ENCODE assay signal across 8 mouse cellular contexts in the genomic region with DNA sequence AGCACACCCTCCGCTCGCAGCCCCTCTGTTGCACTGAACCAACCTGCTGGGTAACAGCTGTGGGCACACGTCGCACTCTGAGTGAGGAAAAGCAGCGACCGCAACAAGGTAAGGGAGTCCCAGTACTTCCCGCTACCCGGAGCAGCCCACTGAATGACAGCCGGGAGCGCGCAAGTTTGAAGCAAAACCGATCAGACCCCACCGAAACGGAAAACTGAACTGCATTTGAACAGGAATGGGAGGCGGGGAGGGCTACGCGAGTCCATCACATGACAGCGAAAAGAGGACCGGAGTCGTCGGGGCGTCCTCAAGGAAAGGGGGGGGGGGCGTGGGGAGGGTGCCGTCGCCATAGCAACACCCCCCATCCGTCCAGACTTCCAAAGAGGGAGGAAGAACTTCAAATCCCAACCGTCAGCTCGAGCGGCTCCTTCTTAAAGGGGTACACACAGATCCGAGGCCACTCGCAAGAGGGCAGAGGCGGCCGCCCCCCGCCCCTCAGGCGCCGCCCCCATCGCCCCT. TPM values are rescaled to one million over a fixed set of nuclear protein-coding genes. Genes with fewer than 3 reads are reported as not detected.
DNase-seq lines count a peak whose midpoint lies in the region; ATAC-seq lines count a peak whose summit lies in the region.

No protein-coding gene starts in this region.

- intact Hi-C loops in left cerebral cortex, postnatal 4 days (cut with DNase I), result loop anchor here (5.0 kb wide), 1 partner anchor 491 kb away; no protein-coding TSS in a partner anchor

- ATAC-seq in intestine, embryonic 14.5 days (replicated peaks; ENCODE audit: low FRiP score, low TSS enrichment, low read depth), result peak; percentile 67

- H3K36me3 ChIP-seq in intestine, embryonic 14.5 days (ENCODE audit: control insufficient read depth, insufficient read depth, low read length), result no peaks in the 10 kb centered on the region
- no peaks in the 10 kb centered on the region for H3K36me3 ChIP-seq in midbrain, embryonic 10.5 days

- no peaks in the 10 kb centered on the region for H3K9me3 ChIP-seq in intestine, embryonic 14.5 days (ENCODE audit: control insufficient read depth, low read length)
- H3K9me3 ChIP-seq in midbrain, embryonic 10.5 days (replicated peaks), result no peaks in the 10 kb centered on the region

- peak; percentile 79 for DNase-seq in adrenal gland, adult 2 months
- peak; percentile 84 for DNase-seq in embryo, embryonic 10.5 days (ENCODE audit: low spot score)
- peak; percentile 43 for DNase-seq in gastrocnemius, postnatal 25 days
- peak; percentile 88 for DNase-seq in intestine, embryonic 14.5 days (ENCODE audit: low spot score)
- peak; percentile 83 for DNase-seq in left cerebral cortex, postnatal 4 days
- peak; percentile 84 for DNase-seq in midbrain, embryonic 10.5 days (ENCODE audit: low spot score)
- peak; percentile 67 for DNase-seq in right cerebral cortex, postnatal 4 days
- DNase-seq in urinary bladder, postnatal 4 days (ENCODE audit: low spot score in 2 of 2), result peak; percentile 38 to 62

- H3K4me2 ChIP-seq in intestine, embryonic 14.5 days (ENCODE audit: low read length), result peak overlapping the region; percentile 77

- under 1% methylated on average over 32 of the region's 37 CpGs for WGBS in intestine, embryonic 14.5 days
- under 1% methylated on average over 24 of the region's 37 CpGs for WGBS in midbrain, embryonic 10.5 days

- H3K4me3 ChIP-seq in intestine, embryonic 14.5 days (ENCODE audit: low read depth, low read length), result peak overlapping the region; percentile 87
- H3K4me3 ChIP-seq in midbrain, embryonic 10.5 days, result peak overlapping the region; percentile 92

- H3K27me3 ChIP-seq in intestine, embryonic 14.5 days (replicated peaks; ENCODE audit: control insufficient read depth, insufficient read depth, low read length), result no peaks in the 10 kb centered on the region
- peaks cover 6% of the 10 kb centered on the region for H3K27me3 ChIP-seq in midbrain, embryonic 10.5 days (ENCODE audit: low read depth, poor library complexity, severe bottlenecking)

- peaks cover 4% of the 10 kb centered on the region; the same call in 1 of the 2 replicates for H3K4me1 ChIP-seq in intestine, embryonic 14.5 days (replicated peaks; ENCODE audit: control insufficient read depth, insufficient read depth, low read length)
- H3K4me1 ChIP-seq in midbrain, embryonic 10.5 days, result peaks cover 10% of the 10 kb centered on the region

- peak overlapping the region; percentile 97 for H3K27ac ChIP-seq in intestine, embryonic 14.5 days (ENCODE audit: low read depth)
- peak overlapping the region; percentile 99 for H3K27ac ChIP-seq in midbrain, embryonic 10.5 days (replicated peaks)

- peak overlapping the region; percentile 93 for H3K9ac ChIP-seq in intestine, embryonic 14.5 days (ENCODE audit: low read length)

RNA-seq across cellular contexts. Expression of a gene that starts 1.1 kb away (rescaled TPM):
- total RNA-seq in adrenal gland, adult 2 months (2021), result 10 to 100 TPM; 18.8 to 20.0 TPM
- 2.6 and 2.7 TPM in 2 replicates for polyA plus RNA-seq in adrenal gland, adult 2 months (2012; rRNA removed)
- total RNA-seq in gastrocnemius, postnatal 25 days (2021), result 1 to 10 TPM; 5.3 to 7.7 TPM
- polyA plus RNA-seq in intestine, embryonic 14.5 days (2014; fragmentation: Nextera tagmentation; extraction: Ambion mirVana), result 32.8 and 33.5 TPM in 2 replicates
- 10 to 100 TPM; 69.9 to 73.1 TPM for total RNA-seq in left cerebral cortex, postnatal 4 days (2021)
- polyA plus RNA-seq in midbrain, embryonic 10.5 days (2016; fragmentation: Nextera tagmentation; extraction: Ambion mirVana), result 30.4 and 35.7 TPM in 2 replicates

Comparison
In these comparisons a context has a peak if more than half of its experiments do, and no peak if none do; other contexts are left out.
1. Peak in every context shown above with its lines: DNase-seq, ATAC-seq, H3K4me3 ChIP-seq and H3K27ac ChIP-seq.